Mouse (Mus musculus) forebrain, embryonic 11.5 days (tissue): Measurements from ENCODE around the gene Ttll3. TPM values are rescaled to one million over a fixed set of nuclear protein-coding genes. Genes with fewer than 3 reads are reported as not detected.

Source experiments
- ATAC-seq: fragments of 200-750 bp; cut with Nextera tagmentation; replicated peaks from 2 replicates; pipeline ENCODE4 v1.8.0; 2017; ENCODE audit warnings: moderate TSS enrichment; ENCODE audit not compliant: low FRiP score
- DNase-seq: peaks from one replicate; pipeline ENCODE4 v3.0.0-alpha.2; 2017; ENCODE audit warnings: low spot score
- H3K27ac ChIP-seq: fragments of 300-500 bp; sonication (generic); 2 replicates; pipeline ENCODE4 v1.5.1; 2014; ENCODE audit warnings: low read depth, low read length
- H3K27me3 ChIP-seq: fragments of 300-500 bp; sonication (generic); 2 replicates; pipeline ENCODE4 v1.6.1; 2014; ENCODE audit warnings: mild to moderate bottlenecking, low read length, mixed read lengths; ENCODE audit not compliant: control insufficient read depth, insufficient read depth
- H3K36me3 ChIP-seq: fragments of 300-500 bp; sonication (generic); 2 replicates; pipeline ENCODE4 v1.6.1; 2014; ENCODE audit warnings: mild to moderate bottlenecking, low read length, moderate library complexity, mixed read lengths; ENCODE audit not compliant: control insufficient read depth, insufficient read depth
- H3K4me1 ChIP-seq: fragments of 300-500 bp; sonication (generic); replicated peaks from 2 replicates; pipeline ENCODE4 v1.6.1; 2014; ENCODE audit warnings: low read length, mixed read lengths; ENCODE audit not compliant: control insufficient read depth, insufficient read depth
- H3K4me2 ChIP-seq: fragments of 300-500 bp; sonication (generic); 2 replicates; pipeline ENCODE4 v1.6.1; 2014; ENCODE audit warnings: low read depth, mild to moderate bottlenecking, low read length, moderate library complexity, mixed read lengths; ENCODE audit not compliant: severe bottlenecking
- H3K4me3 ChIP-seq: fragments of 300-500 bp; sonication (generic); 2 replicates; pipeline ENCODE4 v1.5.1; 2014; ENCODE audit warnings: low read depth, low read length
- H3K9ac ChIP-seq: fragments of 300-500 bp; sonication (generic); 2 replicates; pipeline ENCODE4 v1.6.1; 2014; ENCODE audit warnings: low read length
- H3K9me3 ChIP-seq: fragments of 300-500 bp; sonication (generic); 2 replicates; pipeline ENCODE4 v1.6.1; 2016; ENCODE audit warnings: low read length, mixed read lengths; ENCODE audit not compliant: control insufficient read depth
- WGBS: fragments of 180-500 bp; shearing (Covaris S2); extraction: QIAGEN DNeasy Blood & Tissue Kit; methylation state at CpG from one replicate; pipeline ENCODE4 v1.1.7; 2014; 5-methylcytosine and 5-hydroxymethylcytosine counted together
- polyA plus RNA-seq: library from polyadenylated mRNA; unstranded; fragments of >200 nt; fragmentation: Nextera tagmentation; extraction: Ambion mirVana; gene quantifications from 2 replicates; pipeline ENCODE4 v1.2.1, GENCODE M21; 2014

Gene Ttll3
- polyA plus RNA-seq, 1 experiment from 2014 or later, result 6.0 TPM

GRCm38 (mm10) chr6:113368577-113368976, 20.5 kb upstream of the Ttll3 start:
- no peak overlapping the region for H3K4me3 ChIP-seq
- H3K9ac ChIP-seq, result no peak overlapping the region
- H3K4me1 ChIP-seq, result no peaks in the 10 kb centered on the region
- peaks cover 8% of the 10 kb centered on the region; the same call in 1 of the 2 replicates for H3K36me3 ChIP-seq
- no peak overlapping the region for H3K4me2 ChIP-seq
- no peak for DNase-seq
- H3K27ac ChIP-seq, result no peak overlapping the region
- no peaks in the 10 kb centered on the region for H3K27me3 ChIP-seq
- ATAC-seq, result no peak
- no peaks in the 10 kb centered on the region for H3K9me3 ChIP-seq
- 83% methylated on average over 5 of the region's 5 CpGs for WGBS

- H3K4me1 ChIP-seq, result no peaks in the 10 kb centered on the region
- DNase-seq, result no peak
- no peaks in the 10 kb centered on the region for H3K27me3 ChIP-seq
- H3K4me2 ChIP-seq, result no peak overlapping the region
- H3K9me3 ChIP-seq, result no peaks in the 10 kb centered on the region
- no peak overlapping the region for H3K4me3 ChIP-seq
- H3K9ac ChIP-seq, result no peak overlapping the region
- whole genome bisulfite sequencing, result 91% methylated on average over 20 of the region's 20 CpGs
- H3K36me3 ChIP-seq, result peaks cover 11% of the 10 kb centered on the region; the same call in 1 of the 2 replicates
- H3K27ac ChIP-seq, result no peak overlapping the region
- ATAC-seq, result no peak
Observed at GRCm38 (mm10) chr6:113370194-113370929, 18.7 kb upstream of the Ttll3 start.

GRCm38 (mm10) chr6:113373491-113373890, 15.6 kb upstream of the Ttll3 start:
- Histone ChIP-seq H3K36me3 (peaks cover 11% of the 10 kb centered on the region; the same call in 1 of the 2 replicates), H3K27ac (no peak overlapping the region), H3K27me3 (no peaks in the 10 kb centered on the region), H3K9me3 (no peaks in the 10 kb centered on the region), H3K9ac (no peak overlapping the region), H3K4me1 (peaks cover 2% of the 10 kb centered on the region; the same call in 1 of the 2 replicates), H3K4me3 (no peak overlapping the region), H3K4me2 (no peak overlapping the region)
- DNase-seq (no peak), ATAC-seq (no peak)
- WGBS, result 93% methylated on average over 4 of the region's 4 CpGs

- DNase-seq (no peak), ATAC-seq (no peak)
- WGBS, result 10% methylated on average over 7 of the region's 7 CpGs
Observed at GRCm38 (mm10) chr6:113377172-113377495, 11.9 kb upstream of the Ttll3 start.

GRCm38 (mm10) chr6:113377496-113378385, 11.3 kb upstream of the Ttll3 start, which contains the start of the genes Tada3 and Arpc4:
Gene Tada3 (minus strand): TSS chr6:113377883.
Gene Arpc4 (plus strand): TSS chr6:113378115.
- H3K9ac ChIP-seq, result peak within 1 kb of the TSS; percentile 87
- H3K27me3 ChIP-seq, result no peaks in the 10 kb centered on the region
- WGBS, result under 1% methylated on average over 60 of the region's 61 CpGs
- H3K4me1 ChIP-seq, result peaks cover 4% of the 10 kb centered on the region
- DNase-seq (peak; percentile 94), ATAC-seq (peak; percentile 94)
- peaks cover 6% of the 10 kb centered on the region; the same call in 1 of the 2 replicates for H3K36me3 ChIP-seq
- H3K9me3 ChIP-seq, result no peaks in the 10 kb centered on the region
- H3K4me3 ChIP-seq, result peak within 1 kb of the TSS; percentile 94
- H3K4me2 ChIP-seq, result peak within 1 kb of the TSS; percentile 84
- peak within 1 kb of the TSS; percentile 85 for H3K27ac ChIP-seq

More at GRCm38 (mm10) chr6:113377172-113377495, 11.9 kb upstream of the Ttll3 start:
- H3K4me1 ChIP-seq, result peaks cover 4% of the 10 kb centered on the region
- peak overlapping the region; percentile 87 for H3K9ac ChIP-seq
- peak overlapping the region; percentile 85 for H3K27ac ChIP-seq
- no peaks in the 10 kb centered on the region for H3K9me3 ChIP-seq
- peak overlapping the region; percentile 84 for H3K4me2 ChIP-seq
- no peaks in the 10 kb centered on the region for H3K27me3 ChIP-seq
- H3K36me3 ChIP-seq, result peaks cover 6% of the 10 kb centered on the region; the same call in 1 of the 2 replicates
- H3K4me3 ChIP-seq, result peak overlapping the region; percentile 94

- ATAC-seq, result no peak
- WGBS, result 91% methylated on average over 6 of the region's 6 CpGs
- no peak overlapping the region for H3K4me3 ChIP-seq
Observed at GRCm38 (mm10) chr6:113379246-113379645, 9.8 kb upstream of the Ttll3 start.

GRCm38 (mm10) chr6:113380480-113380879, 8.6 kb upstream of the Ttll3 start:
- DNase-seq, result no peak
- no peak for ATAC-seq
- H3K36me3 ChIP-seq, result peaks cover 13% of the 10 kb centered on the region; the same call in 1 of the 2 replicates
- H3K27ac ChIP-seq, result no peak overlapping the region
- H3K9me3 ChIP-seq, result no peaks in the 10 kb centered on the region
- H3K27me3 ChIP-seq, result no peaks in the 10 kb centered on the region
- H3K4me2 ChIP-seq, result no peak overlapping the region
- no peak overlapping the region for H3K9ac ChIP-seq
- H3K4me1 ChIP-seq, result peaks cover 4% of the 10 kb centered on the region
- H3K4me3 ChIP-seq, result no peak overlapping the region
- WGBS, result 95% methylated on average over 11 of the region's 11 CpGs

More at GRCm38 (mm10) chr6:113379246-113379645, 9.8 kb upstream of the Ttll3 start:
- Histone ChIP-seq H3K36me3 (peaks cover 9% of the 10 kb centered on the region; the same call in 1 of the 2 replicates), H3K9me3 (no peaks in the 10 kb centered on the region), H3K9ac (no peak overlapping the region), H3K27me3 (no peaks in the 10 kb centered on the region), H3K27ac (no peak overlapping the region), H3K4me1 (peaks cover 4% of the 10 kb centered on the region), H3K4me2 (peak overlapping the region; percentile 84; the same call in 1 of the 2 replicates)
- DNase-seq, result no peak

GRCm38 (mm10) chr6:113384351-113384927, 4.6 kb upstream of the Ttll3 start:
- no peaks in the 10 kb centered on the region for H3K9me3 ChIP-seq
- no peaks in the 10 kb centered on the region; the same call in 1 of the 2 replicates for H3K4me1 ChIP-seq
- no peak overlapping the region for H3K27ac ChIP-seq
- peaks cover 18% of the 10 kb centered on the region; the same call in 1 of the 2 replicates for H3K36me3 ChIP-seq
- H3K4me2 ChIP-seq, result no peak overlapping the region
- H3K27me3 ChIP-seq, result no peaks in the 10 kb centered on the region
- no peak overlapping the region for H3K4me3 ChIP-seq
- H3K9ac ChIP-seq, result no peak overlapping the region
- ATAC-seq, result no peak
- DNase-seq, result no peak
- WGBS, result 91% methylated on average over 8 of the region's 8 CpGs
